Mouse (Mus musculus) left cerebral cortex, postnatal 36 days (tissue): ENCODE measurements around the gene Hpgd. TPM values are rescaled to one million over a fixed set of nuclear protein-coding genes. Genes with fewer than 3 reads are reported as not detected.
"Not testable (repeated sequence)": the region's sequence is repeated elsewhere in the genome, so short reads cannot be mapped to it uniquely, and the experiment has no call there.

Source experiments
- DNase-seq, 2 experiments: peaks; one replicate each; pipeline ENCODE4 v3.0.0; 2021 to 2022; ENCODE audit warnings: low spot score in 2 of 2, mixed read lengths in 1 of 2
- intact Hi-C: fragments of 180-260 bp; cut with DNase I; formaldehyde crosslinking; loops from one replicate; pipeline ENCODE4 v1.15.1; 2025
- total RNA-seq, 2 experiments: library from RNA; stranded (reverse); gene quantifications; 2 replicates each; pipeline ENCODE4 v1.2.3; 2021

Hpgd gene
- 1 to 10 TPM; 3.2 to 3.4 TPM for total RNA-seq

DNA sequence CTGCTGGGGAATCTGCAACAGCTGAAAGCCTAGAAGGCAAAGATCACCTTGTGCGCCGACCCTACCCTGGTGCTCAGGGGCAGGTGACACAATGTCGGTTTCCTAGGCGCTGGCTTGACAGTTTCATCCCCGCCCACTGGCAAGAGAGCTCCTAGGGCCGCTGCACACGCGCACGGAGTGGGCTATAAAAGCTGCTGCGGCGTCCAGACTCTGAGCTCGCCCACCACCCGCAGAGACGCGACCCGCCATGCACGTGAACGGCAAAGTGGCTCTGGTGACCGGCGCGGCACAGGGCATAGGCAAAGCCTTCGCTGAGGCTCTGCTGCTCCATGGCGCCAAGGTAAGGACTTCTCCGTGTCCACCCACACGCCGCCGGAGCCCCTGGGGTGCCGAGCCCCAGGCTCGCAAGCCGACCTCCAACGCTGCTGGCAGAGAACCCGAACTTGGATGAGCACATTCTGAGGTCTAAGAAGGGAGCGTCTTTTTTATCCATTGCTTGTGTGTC is at the start of gene Hpgd:
TSS of gene Hpgd (plus strand) at position 213 of the 505 bp plus-strand sequence.
- intact Hi-C loops, result no loop called here
- peak; percentile 18 to 36 for DNase-seq

DNA sequence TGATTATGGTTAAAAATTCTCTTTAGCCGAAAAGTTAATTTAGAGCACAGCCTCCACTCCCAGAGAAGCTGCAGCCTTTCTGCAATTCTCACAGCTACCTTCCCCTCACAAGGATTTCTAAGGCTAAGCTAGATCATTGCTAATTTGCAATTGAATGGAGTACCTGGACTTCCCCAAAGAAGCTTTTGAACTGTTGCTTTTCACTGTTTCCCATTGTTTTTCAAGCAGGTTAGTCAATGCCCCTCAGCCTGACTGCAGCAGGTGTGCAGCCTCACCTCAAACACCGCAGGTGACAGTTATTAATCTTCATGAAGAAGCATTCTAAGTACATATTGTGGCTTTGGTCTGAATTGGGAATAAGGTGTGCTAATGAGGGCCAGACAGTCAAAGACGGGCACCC is 42.7 kb upstream of the Hpgd start:
- intact Hi-C loops, result not testable (repeated sequence)

DNA sequence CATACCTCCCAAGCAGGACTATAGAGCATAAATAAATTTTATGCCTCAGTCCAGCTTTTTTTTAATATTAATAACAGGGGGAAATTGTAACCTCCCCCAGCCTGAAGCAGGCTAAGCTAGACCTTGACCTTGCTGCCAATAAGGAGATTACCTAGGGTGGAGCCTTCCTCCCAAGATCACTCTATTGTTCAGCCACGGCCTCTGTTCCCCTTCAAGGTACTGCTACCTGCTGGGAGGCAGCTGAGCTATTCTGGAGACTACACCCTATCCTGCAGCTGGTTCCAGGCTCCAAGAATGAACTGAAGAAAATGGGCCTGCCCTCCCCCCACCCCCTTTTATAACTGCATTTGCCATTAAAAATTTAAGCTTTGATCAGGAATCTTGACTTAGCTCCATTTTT is 42.1 kb upstream of the Hpgd start:
- DNase-seq, result no peak
- intact Hi-C loops, result no loop called here

More for the DNA sequence above, 42.7 kb upstream of the Hpgd start:
- DNase-seq, result not testable (repeated sequence)

DNA sequence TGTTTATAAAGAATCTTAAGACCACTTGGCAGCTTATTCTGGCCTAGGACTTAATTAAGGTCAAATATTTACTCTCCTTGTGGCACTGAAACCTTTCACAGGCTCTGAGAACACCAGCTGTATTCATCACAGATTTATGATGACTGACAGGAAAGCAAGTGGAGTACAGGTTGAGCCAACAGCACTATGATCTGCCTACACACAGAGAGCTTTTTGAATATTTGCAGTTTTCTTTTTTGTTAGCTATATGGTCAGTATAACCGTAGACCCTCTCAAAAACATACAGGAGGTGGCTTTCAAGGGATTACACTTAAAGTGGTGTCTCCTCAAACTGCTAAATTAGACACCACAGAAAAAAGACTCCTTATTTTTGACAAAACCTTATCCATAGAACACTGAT is 33.2 kb upstream of the Hpgd start:
- intact Hi-C loops, result no loop called here
- no peak for DNase-seq

DNA sequence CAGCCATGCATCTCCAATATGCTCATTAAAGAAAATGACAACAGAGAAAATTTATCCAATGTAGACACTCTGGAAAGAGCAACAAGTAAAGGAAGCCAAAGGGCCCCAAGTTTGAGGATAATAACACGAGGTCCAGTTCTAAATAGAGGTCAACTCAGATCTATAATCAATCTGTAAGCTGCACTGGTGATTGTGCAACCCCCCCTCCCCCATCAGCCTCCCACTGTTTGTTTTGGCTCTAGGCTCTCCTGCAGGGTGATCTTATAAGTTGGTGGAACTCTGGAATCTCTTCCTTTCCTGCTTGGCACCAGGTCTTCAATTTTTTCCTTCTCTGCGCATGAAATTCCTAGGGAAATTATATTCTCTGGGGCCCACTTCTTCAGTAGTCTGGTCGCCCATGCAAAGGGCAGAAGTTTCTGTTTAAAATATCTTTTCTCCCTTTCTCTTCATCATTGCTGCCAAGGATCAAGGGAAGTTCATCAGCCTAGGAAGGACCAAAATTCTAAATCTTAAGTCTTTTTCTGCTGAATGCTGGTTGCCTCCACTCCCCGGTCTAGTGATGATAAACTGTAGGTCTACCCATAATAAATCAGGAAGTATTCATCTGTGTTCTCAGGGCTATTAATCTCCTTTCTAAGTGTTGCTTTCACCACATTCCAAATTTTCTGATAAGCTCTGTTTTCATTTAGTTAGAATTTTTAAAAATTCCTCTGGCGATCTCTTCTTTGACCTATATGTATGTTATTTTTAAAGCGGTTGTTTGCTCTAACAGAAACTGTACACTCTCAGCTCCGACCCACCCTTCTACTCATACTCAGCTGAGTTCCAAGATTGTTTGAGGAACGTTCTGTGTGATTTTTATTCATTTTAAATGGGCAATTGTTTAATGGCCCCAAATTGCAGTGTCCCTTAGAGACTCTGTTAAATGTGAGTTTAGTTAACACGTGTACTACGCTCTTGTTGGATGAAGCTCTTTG is 24.4 kb upstream of the Hpgd start:
- intact Hi-C loops, result no loop called here
- no peak for DNase-seq

DNA sequence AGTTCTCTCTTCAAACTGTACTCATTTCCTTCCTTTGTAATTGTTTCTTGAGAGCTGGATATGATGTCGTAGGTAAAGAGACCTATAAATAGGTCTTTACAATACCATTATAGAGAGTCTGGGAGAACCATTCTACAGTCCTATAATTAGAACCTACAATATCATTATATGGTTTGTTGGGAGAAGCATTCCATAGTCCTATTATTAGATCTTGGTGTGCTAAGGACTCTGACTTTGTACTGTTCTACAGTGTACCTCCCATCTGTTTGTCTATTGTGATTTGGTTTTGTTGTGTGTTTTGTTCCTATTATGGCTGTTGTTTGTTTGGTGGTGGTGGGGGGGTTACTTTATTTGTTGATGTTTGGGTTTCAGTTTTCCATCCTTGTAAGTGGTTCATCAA is 21.5 kb upstream of the Hpgd start:
- no peak for DNase-seq
- intact Hi-C loops, result no loop called here

DNA sequence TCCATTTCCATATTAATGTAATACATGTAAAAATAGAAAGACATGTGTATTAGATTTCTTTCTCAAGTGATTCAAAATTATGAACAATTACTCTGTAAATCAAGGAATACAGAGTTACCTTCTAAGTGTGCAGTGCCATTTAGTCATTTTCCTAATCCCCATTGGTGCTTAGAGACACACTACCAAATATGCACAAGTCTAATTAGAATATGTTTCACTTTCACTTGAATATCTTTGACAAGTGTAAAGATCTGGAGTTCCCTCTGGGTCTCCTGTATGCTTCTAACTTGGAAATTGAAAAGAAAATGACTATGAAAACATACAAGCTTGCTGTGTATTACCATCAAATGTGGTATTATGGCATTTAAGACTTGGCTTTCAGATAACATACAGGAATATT is 19.1 kb upstream of the Hpgd start:
- DNase-seq, result no peak
- intact Hi-C loops, result no loop called here

DNA sequence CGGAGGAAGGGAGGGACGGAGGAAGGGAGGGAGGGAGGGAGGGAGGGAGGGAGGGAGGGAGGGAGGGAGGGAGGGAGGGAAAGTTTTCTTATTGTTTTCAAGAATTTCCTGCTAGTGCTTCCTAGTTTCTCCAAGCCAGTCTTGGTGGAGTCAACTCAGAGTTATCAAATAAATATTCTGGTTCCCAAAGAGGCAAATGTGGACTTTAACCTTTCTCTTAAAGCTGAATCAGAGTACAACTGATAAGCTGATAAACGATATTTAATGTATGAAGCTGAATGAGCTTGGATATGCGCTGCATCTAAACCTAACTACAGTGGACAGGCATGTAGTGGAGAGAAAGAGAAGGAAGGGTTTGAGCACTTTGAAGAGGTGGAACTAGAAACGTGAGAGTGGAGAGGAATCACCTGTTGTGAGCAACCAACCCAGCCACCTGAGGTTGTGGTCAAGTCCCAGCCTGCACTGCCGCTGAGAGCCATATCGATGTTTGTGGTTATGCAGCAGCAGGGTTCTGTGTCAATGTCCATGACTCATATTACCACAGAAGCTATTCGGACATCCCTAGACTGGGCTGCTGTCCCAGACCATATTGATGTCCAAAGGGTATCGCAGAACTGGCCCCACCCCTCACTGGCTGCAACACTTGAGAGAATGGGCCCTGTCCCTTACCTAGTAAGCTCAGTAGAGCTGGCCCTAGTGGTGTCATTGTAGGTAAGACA is 16.4 kb upstream of the Hpgd start:
- DNase-seq, result no peak
- intact Hi-C loops, result no loop called here

DNA sequence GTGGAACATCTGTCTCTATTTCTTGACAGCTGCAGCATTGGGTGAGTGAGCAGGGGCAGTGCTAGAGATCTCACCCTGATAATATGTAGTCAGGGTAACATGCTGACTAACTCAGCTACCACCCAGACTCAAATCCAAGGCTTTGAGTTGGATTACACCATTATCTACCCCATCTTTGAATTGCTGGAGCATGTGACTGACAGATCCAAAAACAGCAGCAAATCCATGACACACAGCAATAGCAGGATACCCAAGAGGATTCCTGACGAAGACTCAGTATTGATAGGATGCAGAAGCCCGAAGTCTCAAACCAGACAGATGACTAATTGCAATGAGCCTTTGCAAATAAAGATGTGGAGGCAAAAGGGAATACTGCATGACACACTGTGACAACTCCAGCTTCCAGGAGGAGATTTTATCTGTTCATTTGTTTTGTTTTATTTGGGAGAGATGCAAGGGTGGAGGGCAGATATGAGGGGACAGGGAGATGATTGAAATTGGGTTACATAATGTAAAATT is 15.8 kb upstream of the Hpgd start:
- no peak for DNase-seq
- intact Hi-C loops, result no loop called here

DNA sequence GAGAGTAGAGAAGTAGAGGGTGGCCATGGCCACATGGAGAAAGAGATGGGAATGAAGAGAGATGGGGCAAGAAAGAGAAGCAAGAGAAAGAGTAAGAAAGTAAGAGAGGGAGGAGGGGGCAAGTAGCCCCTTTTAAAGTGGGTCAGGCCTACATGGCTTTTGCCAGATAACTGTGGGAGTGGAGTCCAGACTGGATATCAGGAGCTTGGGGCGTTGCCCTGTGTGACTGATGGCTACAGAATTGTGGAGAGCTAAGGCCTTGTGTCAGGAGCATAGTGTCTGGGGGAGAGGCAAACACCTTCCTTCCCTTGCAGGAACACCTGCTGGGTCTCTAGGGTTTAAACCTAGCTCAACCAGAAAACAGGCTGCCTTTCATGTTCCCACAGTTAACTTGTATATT is 10.4 kb upstream of the Hpgd start:
- no peak for DNase-seq
- intact Hi-C loops, result no loop called here

DNA sequence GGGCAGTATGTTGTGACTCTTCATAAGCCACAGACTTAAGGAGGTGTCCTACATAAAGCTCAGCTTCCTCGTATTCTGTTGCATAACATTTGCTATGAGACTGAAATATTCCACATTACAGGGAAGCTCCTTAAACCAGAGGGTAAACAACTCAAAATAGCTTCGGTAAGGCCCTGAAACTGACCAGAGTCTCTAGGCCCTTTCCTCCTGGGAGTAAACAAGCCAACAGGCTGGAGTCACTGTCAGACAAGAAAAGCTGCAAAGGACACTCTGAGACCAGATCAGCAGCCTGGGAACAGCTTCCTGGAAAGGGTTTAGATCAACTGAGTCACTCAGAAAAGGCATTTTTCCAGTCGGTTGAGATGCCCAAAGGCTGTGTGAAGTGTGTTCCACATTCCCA is 9.4 kb upstream of the Hpgd start:
- intact Hi-C loops, result no loop called here

DNA sequence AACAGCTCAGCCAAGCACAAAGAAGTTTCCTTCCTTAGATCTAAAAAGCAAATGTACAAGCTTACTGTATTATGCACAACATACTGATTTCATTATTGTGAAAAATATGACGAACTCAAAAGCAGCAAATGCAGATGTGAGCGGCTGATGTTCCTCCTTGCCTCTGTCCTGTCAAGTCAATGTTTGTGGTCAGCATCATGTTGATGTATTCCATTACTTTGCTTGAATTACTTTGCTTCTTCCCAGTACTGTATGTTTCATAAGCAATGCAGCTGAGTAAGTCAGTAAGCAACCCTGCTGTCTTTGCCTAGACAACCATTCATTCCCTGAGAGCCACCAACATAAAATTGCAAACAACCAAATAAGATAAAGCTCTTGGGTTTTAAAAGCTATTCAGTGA is 7.7 kb upstream of the Hpgd start:
- intact Hi-C loops, result no loop called here

More for the DNA sequence above, 9.4 kb upstream of the Hpgd start:
- no peak for DNase-seq

DNA sequence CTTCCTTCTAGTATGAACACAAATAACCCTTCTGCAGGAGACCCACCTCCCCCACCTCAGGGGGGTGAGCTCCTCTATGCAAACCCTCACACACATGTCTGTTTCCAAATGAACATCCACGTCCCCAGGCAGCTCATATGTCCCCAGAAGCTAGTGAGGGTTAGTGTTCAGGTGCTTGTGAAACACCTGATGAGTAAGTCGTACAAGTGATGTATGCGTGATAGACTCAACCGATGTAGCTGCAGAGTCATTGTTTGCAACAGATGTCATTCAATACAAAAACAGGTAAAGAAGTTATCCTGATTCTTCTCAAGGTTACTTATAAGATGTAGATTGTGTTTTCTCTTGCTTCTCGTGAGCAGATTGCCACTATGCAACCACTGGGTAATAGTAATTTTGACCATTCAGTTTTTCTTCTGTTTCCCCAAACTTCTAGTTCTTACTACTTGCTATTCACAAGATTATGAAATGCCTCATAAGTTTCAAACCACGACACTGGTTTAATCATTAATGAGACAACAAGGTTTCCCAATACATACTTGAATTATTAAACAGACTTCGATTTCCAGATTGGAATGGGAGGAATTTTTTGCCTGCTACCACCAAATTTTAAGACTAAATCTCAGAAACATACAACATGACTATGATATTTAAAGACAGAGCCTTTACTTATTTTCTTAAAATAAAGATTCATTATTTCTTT is 6.9 kb upstream of the Hpgd start:
- intact Hi-C loops, result no loop called here
- DNase-seq, result no peak

More for the DNA sequence above, 7.7 kb upstream of the Hpgd start:
- DNase-seq, result no peak

DNA sequence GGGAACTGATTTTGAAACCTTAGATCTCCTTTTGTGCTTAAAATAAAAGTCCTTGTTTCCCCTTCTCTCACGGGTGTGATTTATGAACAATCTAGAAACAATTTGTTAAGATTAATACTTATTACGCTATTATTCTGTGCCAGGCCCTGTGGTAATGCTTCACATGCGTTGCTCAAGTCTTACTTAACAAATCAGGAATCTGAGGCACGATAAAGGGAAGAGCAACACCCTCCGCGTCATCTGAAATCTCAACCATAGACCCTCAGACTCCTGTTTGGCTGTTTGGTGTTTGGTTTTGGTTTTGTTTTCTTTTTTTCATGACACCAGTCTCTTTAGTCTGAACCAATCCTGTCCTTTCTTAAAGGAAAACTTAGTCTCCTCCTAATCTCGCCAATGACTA is 2.1 kb upstream of the Hpgd start:
- DNase-seq, result no peak
- intact Hi-C loops, result no loop called here

DNA sequence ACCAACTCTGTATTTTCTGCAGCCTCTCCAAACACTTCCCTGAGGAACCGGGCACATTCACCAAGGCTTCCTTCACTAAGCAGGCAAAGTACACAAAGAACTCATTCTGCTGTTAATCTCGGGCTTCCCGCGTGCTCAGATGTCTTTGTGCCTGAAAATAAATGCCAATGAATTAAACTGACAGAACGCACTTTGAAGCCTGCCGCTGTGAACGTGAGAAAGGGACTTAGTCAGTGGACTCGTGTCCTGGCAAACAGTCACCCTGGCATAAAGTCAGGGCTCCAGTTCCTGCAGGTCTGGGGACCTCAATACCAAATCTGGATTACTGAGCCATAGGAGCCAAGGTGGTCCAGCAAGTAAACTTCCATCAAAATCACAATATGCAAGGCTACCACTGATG is 905 bp upstream of the Hpgd start:
- no peak for DNase-seq
- intact Hi-C loops, result no loop called here

DNA sequence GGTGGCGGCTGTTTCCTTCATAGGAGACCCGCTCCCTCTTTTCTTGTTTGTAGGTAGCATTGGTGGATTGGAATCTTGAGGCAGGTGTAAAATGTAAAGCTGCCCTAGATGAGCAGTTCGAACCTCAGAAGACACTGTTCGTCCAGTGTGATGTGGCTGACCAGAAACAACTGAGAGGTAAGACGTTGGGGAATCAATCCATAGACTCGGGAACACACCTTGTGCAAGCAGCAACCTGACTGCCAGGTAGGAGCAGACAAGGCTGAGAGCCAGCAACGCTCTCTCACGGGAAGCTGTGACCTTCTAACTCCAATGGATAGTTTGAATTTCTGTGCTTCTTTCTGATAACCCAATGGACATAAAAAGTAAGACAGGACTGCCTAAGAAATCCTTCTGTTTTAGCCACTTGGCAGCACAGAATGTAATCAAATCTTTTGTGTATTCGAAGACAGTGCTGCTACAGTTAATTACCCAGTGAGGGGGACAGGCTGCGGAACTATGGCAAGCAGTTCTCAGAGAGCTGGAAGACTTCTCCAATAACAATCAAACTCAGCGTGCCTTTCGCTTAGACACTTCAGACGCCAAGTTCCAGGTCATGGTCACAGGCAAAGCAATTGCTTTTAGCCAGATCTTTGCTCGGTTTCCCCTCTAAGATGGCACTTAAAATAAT is 636 bp downstream of the Hpgd start:
- intact Hi-C loops, result no loop called here
- DNase-seq, result no peak

DNA sequence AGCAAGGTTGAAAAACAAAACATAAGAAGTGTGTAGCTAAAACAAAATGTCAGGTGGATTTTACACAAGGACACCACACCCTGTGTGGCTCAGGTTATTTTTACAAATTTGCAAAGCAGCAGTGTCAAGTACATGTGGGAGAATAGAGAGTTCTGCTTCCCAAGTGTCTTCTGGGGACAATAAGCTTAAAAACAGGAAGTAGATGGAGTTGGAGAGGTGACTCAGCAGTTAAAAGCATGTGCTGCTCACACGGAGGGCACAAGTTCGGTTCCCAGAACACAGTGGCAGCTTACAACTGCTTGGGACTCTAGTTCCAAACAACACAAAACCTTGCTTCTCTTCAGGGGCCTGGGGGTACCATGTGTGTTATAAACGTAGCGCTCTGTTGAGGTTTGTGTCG is 5.0 kb downstream of the Hpgd start:
- intact Hi-C loops, result no loop called here
- no peak for DNase-seq

DNA sequence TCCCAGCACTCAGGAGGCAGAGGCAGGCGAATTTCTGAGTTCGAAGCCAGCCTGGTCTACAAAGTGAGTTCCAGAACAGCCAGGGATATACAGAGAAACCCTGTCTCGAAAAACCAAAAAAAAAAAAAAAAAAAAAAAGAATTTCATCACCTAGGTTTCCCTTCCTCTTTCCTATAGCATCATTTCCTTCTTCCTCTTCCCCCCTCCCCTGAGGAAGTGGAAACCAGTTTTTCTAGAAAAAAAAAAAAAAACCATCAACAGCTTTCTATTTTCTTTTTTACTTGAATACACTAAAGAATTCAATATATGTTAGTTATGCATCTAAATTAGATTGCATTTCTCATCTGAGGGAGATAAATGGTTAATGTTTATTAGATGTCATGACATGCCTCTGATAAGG is 6.9 kb downstream of the Hpgd start:
- DNase-seq, intact Hi-C loops: not testable (repeated sequence)

DNA sequence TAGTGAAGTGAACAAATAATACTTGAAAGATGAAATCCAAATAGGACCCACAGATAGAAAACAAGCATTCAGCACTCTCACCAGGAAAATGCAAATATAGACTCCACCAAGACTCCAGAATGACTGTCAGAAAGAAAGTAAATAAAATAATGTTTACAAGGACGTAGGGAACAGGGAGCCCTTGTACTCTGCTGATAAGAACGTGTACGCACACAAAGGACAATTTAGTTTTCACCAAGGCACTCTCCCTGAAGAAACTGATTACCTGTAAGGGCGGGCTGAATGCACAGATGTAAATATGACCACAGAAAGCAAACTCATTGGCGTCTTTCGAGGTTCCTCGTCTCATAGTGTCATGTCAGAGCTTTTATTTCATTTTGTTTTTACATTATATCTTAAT is 10.2 kb downstream of the Hpgd start:
- no peak for DNase-seq
- intact Hi-C loops, result no loop called here
